Mouse (Mus musculus) cerebellum, postnatal 4 days (tissue): ENCODE data around the gene Slfn2.
"Not testable (repeated sequence)": the region's sequence is repeated elsewhere in the genome, so short reads cannot be mapped to it uniquely, and the experiment has no call there.

Experiments used
- DNase-seq, 2 experiments: peaks; one replicate each; pipeline ENCODE4 v3.0.0; 2022; ENCODE audit warnings: low spot score in 2 of 2, mixed read lengths in 1 of 2

Gene Slfn2

DNA sequence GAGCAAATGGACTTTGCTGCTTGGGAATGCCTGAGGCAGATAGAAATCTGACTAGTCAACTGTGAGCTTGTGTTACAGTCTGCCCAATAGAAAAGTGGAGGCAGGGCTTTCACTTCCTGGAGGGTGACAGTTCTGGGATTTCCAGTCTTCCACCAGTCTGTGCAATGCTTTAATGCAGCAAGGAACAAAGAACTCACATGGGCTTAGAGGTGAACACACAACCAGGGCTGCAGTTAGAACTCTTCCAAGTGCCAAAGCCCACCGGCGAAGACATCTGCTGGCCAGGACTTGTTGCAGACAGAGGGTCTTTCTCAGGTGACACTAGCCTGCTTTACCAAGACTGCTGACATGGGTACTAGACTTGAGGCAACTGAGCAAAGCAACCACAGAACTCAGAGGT lies at the start of gene Slfn2:
TSS of gene Slfn2 (plus strand) at position 167 of the 400 bp plus-strand sequence.
- DNase-seq: no peak

GRCm38 (mm10) chr11:83016093-83016492 lies 48.8 kb upstream of the Slfn2 start:
- no peak for DNase-seq

GRCm38 (mm10) chr11:83019561-83020519 lies 45.1 kb upstream of the Slfn2 start:
- not testable (repeated sequence) for DNase-seq

- peak in 1 of 2 experiments; percentile 4 for DNase-seq
These were observed 44.3 kb upstream of the Slfn2 start, which contains the start of gene Slfn8 for GRCm38 (mm10) chr11:83020621-83021020. Slfn8 (minus strand) TSS chr11:83020810.

GRCm38 (mm10) chr11:83038686-83039085 lies 26.2 kb upstream of the Slfn2 start:
- not testable (repeated sequence) for DNase-seq

- DNase-seq: no peak
These were observed 25.8 kb upstream of the Slfn2 start for GRCm38 (mm10) chr11:83039156-83039555.

DNA sequence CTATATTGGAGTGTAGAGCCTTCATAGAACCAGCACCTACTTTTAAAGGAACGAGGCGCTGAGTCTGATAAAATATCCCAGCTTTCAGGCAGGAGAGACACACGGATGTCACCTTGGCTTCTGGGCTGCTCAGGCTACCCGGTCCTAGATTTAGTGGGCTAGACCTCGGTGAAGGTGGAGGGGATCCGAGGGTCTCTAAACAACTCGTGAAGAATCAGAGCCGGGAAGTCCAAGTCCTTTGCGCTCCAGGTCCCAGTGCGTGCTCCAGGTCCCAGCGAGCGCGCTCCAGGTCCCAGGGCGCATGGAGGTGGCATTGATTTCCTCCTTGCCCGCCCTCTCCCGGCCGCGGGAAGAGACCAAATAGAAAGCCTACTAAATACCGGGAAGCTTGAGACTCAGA lies 25.1 kb upstream of the Slfn2 start:
- DNase-seq: no peak

GRCm38 (mm10) chr11:83040325-83040724 lies 24.6 kb upstream of the Slfn2 start:
- no peak for DNase-seq

DNA sequence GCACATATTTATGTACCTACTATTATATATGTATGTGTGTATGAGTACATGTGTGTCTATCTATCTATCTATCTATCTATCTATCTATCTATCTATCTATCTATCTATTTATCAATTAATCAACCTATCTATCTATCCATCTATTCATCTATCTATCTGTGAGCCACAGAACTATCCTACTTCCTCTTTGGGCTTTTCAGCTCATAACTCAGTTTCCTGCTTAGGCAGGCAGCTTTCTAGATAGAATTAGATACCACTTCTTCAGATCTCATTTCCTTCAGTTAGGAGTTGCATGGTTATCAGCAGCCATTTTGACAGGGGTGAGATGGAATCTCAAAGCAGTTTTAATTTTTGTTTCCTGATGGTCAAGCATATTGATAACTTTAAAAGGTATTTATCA lies 23.9 kb upstream of the Slfn2 start:
- DNase-seq: no peak

DNA sequence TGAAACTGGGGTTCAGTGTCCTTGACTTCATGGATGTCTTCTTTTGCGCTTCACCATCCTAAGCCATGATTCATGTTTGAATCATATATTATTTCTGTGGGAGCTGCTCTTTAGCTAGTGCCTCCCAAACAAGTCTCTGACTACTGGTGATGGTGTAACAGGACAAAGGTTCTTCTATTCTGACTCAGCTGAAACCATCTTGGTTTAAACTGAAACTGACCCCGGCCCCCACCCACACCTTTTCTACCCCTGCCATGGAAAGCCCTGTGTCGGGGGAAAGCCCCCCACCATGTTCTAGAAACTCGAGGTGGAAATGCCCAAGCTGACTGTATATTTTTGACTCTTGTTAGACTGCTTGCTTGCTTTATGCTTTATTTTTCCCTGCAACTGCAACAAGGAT lies 21.0 kb upstream of the Slfn2 start:
- no peak for DNase-seq

DNA sequence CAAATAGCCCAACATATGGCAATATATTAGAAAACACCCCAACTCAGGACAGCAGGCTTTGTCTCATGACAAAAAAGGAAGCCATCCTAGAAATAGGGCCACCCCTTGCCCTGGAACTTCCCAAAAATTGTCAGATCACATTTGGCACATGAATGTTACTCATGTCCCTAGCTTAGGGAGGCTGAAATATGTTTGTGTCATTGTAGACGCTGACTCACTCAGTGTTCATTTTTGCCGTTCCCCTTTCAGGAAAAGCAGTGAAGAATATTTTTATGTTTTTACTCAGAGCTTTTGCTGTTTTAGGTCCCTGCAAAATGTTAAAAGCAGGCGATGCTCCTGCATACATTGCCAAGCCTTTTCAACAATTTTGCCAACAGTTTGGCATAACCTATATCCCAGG lies 19.3 kb upstream of the Slfn2 start:
- no peak for DNase-seq

- DNase-seq: peak; percentile 42 to 46
These were observed 7.0 kb upstream of the Slfn2 start for GRCm38 (mm10) chr11:83057863-83058262.

DNA sequence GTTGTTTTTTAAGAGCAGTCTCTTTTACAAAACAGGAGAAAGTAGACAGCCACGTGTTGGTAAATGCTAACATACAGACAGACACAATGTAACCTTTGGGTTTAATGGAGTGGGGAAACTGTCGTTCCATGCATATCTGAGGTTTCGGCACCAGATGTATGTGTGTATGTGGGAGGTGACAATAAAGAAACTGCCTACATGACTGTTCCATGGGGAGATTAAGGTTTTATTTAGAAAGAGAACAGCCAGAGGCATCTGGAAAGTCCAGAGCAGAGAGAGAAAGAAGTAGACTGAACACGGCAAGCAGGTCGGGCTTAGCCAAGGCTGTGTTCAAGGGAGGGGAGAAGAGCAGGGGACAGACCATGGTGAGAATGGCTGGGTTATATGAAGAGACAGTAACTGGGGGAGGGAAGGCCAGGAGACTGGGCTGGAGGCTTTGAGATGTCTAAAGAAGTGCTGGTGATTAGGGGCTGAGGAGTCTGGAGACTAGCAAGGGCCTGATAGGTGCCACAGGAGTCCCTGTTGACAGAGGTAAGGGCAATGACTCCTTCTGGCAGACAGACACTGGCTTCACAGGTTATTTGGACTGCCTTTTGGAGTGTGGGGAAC lies 4.4 kb upstream of the Slfn2 start:
- no peak for DNase-seq

DNA sequence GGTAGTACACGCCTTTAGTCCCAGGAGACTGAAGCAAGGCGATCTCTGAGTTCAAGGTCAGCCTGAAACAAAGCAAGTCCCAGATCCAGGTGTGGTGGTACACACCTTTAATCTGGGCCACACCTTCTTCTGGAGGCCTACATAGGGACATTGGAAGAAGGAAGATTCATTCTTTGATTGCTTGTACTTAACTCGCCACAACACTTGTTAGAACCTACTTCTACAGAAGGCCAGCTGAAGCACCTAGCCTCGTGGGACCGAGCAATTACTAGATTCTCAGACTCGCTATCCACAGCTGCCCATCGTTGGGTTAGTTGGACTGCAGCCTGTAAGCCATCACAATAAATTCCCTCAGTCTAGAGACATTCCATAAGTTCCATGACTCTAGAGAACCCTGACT lies 3.1 kb upstream of the Slfn2 start:
- no peak for DNase-seq

GRCm38 (mm10) chr11:83063126-83063525 lies 1.8 kb upstream of the Slfn2 start:
- no peak for DNase-seq

DNA sequence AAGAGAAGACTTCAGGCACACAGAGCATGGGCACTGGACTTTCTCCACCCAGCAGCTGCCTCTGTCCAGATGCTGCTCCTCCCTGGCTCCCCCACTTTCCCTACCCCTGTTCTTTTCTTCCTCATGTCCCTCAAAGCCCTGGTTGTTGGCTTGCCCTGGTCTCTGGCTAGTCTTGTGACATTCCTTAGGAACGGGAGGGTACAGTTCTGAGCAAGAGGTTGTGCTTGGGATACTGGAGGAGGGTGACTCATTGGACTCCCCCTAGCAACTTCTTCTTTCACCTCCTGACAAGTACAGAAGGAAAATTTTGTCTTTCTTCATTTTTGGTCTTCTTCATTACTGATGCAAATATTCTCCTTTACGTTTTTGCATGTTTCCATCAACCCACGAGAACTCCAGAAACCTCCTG lies 967 bp upstream of the Slfn2 start:
- DNase-seq: no peak

DNA sequence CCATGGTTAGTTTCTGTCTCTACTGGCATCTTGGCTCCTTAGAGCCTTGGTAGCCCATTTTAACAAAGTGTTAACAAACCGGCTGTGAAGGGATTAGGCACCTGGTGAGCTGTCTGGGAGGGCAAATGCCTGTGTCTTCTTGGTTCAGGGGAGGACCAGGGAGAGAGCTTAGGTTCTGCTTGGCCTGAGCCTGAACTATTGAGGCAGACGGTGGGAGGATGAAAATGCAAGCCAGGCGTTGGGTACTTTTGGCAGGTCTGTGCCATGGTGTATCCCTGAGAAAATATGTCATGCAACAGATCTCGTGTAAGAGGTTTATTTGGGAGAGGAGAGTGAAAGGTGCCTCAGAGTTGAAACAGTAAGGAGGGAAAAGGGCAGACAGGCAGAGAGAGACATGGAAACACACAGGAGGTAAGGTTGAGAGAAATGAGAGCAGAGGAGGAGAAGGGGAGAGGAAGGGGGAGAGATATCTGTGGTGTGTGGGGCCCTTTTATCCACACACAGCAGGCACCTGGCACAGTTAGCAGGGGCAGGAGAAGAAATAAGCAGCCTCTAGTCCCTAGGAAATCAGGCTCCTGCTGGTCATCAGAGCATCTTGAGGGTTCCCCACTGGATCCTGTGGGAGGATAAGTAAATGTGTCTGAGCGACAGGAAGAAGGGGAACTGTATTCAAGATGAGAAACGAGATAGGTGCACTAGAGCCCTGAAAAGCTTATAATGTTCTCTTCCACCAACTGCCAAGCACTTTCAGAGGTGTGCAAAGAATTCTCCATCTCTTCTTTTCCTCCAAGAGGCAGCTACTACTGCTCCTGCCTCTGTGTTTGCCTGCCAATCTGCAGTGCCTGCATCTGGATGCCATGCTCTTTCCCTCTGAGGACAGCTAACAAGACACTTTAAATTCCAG lies 781 bp downstream of the Slfn2 start:
- no peak for DNase-seq

DNA sequence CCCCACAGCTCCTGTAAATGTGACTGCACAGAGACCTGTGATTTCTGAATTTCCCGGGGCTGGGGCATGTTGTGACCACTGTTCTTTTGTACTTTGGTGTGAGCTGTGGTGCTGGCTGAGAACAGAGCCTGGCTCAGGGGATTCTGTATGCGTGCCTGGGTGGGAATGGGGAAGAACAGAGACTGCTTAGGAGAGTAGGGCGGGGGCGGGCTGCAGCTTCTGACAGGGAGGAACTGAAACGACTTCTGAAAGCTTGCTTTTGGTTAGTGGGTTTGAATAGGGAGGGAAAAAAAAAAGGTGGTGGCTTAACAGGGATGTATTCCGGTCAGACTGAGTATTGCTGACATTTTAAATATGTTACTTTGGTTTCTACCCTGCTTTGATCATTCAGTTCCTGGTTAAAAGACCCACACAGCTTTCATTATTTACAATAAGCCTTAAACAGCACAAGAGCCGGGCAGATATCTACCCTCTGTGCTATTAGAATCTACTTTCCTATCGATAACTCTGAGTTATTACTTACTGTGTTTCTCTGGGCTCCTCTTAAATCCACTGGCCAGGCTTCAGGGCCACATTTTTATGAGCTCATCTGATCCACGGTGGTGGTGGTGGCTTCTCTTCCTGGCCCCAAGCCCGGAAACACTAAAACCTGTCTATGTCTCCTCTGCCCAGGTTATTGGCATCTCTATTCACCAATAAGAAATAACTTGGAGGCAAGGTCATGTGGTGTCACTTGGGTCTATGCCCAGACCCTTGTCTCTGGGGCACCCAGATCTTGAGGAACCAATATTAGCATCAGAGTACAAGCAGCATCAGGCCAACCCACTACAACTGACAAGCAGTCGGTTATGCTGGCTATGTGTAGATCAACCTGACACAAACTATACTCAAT lies 2.0 kb downstream of the Slfn2 start:
- no peak for DNase-seq

DNA sequence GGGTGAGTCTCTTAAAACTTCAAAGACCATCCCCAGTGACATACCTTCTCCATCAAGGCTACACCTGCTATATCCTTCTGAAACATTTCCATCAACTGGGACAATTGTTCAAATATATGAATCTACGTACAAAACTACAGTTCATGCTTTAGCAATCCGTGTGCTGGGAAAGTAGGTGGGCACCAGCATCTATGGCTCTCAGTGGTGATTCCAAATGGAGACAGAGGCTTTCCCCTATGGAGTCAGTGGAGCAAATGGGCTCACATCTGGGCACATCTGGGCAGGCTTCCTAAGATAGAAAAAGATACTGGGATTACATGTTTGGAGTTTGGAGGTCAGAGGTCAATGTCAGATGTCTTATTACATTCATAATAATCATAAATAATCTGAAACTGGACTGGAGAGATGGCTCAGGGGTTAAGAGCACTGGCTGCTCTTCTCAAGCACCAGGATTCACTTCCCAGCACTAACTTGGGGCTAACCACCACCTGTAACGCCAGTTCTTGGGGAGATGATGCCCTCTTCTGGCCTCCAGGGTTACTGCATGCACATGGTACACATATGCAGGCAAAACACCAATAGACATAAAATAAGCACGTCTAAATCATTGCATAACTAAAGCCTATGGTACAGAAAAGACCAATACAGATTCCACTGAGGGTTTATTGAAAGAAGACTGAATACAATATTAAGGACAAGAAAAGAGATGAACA lies 3.2 kb downstream of the Slfn2 start:
- DNase-seq: no peak

DNA sequence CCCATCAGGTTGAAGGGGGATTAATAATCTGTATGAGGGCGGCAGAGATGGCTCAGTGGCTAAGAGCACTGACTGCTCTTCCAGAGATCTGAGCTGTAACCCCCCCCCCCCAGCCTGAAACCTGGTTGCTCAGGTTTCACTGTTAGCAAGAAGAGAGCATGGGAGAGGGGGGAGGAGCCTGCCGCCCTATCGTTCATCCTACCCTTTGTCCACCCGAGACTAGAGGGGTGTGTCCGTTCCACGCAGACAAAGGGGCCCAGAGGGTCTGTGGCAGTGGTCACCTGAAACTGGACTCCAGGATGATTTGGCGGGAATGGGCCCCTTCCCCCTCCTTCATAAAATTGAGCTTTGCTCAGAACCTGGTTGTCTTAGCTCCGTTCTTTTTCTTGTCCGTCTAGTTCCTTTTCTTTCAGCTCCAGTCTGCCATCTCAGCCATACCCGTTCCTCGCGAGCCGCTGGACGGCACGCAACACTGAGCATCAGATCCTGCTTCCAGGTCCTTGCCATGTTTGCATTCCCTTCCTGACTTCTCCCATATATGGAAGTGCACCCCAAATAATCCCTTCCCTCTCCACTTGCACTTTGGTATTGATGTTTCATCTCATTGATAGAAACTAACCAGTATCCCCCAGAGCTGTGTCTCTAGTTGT lies 5.5 kb downstream of the Slfn2 start:
- DNase-seq: no peak
